Mouse (Mus musculus) neural tube, embryonic 12.5 days (tissue): Measurements from ENCODE around the gene Gtf3a. TPM values are rescaled to one million over a fixed set of nuclear protein-coding genes. Genes with fewer than 3 reads are reported as not detected.

Source experiments
- ATAC-seq: fragments of 200-750 bp; cut with Nextera tagmentation; 2 replicates; pipeline ENCODE4 v1.8.0; 2017; ENCODE audit warnings: low read depth, mild to moderate bottlenecking, moderate TSS enrichment, moderate library complexity; ENCODE audit not compliant: low FRiP score
- H3K27ac ChIP-seq: fragments of 300-500 bp; sonication (generic); 2 replicates; pipeline ENCODE4 v1.5.1; 2016
- H3K27me3 ChIP-seq: fragments of 300-500 bp; sonication (generic); replicated peaks from 2 replicates; pipeline ENCODE4 v1.6.1; 2016; ENCODE audit warnings: mild to moderate bottlenecking
- H3K36me3 ChIP-seq: fragments of 300-500 bp; sonication (generic); 2 replicates; pipeline ENCODE4 v1.6.1; 2016; ENCODE audit warnings: mild to moderate bottlenecking
- H3K4me1 ChIP-seq: fragments of 300-500 bp; sonication (generic); 2 replicates; pipeline ENCODE4 v1.6.1; 2016
- H3K4me2 ChIP-seq: fragments of 300-500 bp; sonication (generic); replicated peaks from 2 replicates; pipeline ENCODE4 v1.6.1; 2016; ENCODE audit warnings: mild to moderate bottlenecking
- H3K4me3 ChIP-seq: fragments of 300-500 bp; sonication (generic); 2 replicates; pipeline ENCODE4 v1.5.1; 2016
- H3K9ac ChIP-seq: fragments of 300-500 bp; sonication (generic); 2 replicates; pipeline ENCODE4 v1.6.1; 2016; ENCODE audit warnings: mild to moderate bottlenecking
- H3K9me3 ChIP-seq: fragments of 300-500 bp; sonication (generic); 2 replicates; pipeline ENCODE4 v1.6.1; 2016; ENCODE audit warnings: mild to moderate bottlenecking
- WGBS: fragments of 180-500 bp; shearing (Covaris S2); methylation state at CpG from one replicate; pipeline ENCODE4 v1.1.7; 2016; 5-methylcytosine and 5-hydroxymethylcytosine counted together
- polyA plus RNA-seq: library from polyadenylated mRNA; unstranded; fragments of >200 nt; fragmentation: Nextera tagmentation; extraction: Ambion mirVana; gene quantifications from 2 replicates; pipeline ENCODE4 v1.2.1, GENCODE M21; 2016

Gene Gtf3a
- polyA plus RNA-seq, 1 experiment from 2014 or later = 98.4 TPM

DNA sequence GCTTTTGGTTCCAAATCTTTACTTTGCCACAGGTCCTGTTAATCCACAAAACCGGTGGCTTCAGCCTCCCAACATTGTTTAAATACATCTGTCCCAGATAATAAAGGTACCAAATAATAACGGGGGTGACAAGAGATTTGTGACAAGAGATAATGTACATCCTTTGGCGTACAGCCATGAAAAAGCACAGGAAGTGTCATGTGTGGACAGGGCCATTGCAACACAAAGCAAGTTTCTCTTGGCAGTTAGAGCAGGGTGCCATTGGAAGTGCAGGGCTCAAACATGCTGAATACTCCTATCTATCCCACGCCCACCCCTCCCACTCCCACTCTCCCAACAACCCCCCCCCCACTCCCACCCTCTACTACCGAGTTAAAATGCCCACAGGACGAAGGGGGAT is 46.5 kb downstream of the Gtf3a start:
- WGBS = 76% methylated on average over 6 of the region's 6 CpGs
- no peak overlapping the region for H3K27ac ChIP-seq

DNA sequence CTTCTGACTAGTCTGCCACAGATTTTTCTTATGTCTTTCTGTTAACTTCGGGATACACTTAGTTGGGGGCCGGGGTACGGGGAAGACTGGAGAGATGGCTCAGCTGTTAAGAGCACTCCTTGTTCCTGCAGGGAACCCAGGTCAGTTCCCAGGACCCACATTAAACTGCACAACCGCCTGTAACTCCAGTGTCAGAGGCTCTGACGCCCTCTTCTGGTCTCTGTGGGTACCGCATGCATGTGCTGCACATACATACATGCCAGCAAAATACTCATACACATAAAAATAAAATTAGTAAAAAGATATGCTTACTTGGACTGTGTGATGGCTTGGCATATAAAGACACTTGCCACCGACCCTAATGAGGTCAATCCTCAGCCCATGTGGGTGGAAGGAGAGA is 48.4 kb downstream of the Gtf3a start:
- Histone ChIP-seq H3K27ac (no peak overlapping the region), H3K9ac (no peak overlapping the region)
- WGBS = 83% methylated on average over 7 of the region's 7 CpGs

More for the DNA sequence above, 46.5 kb downstream of the Gtf3a start:
- ATAC-seq = no peak
- Histone ChIP-seq H3K9ac (no peak overlapping the region), H3K27me3 (no peaks in the 10 kb centered on the region), H3K4me1 (no peaks in the 10 kb centered on the region), H3K36me3 (no peaks in the 10 kb centered on the region), H3K4me2 (no peak overlapping the region), H3K4me3 (no peak overlapping the region), H3K9me3 (no peaks in the 10 kb centered on the region)

DNA sequence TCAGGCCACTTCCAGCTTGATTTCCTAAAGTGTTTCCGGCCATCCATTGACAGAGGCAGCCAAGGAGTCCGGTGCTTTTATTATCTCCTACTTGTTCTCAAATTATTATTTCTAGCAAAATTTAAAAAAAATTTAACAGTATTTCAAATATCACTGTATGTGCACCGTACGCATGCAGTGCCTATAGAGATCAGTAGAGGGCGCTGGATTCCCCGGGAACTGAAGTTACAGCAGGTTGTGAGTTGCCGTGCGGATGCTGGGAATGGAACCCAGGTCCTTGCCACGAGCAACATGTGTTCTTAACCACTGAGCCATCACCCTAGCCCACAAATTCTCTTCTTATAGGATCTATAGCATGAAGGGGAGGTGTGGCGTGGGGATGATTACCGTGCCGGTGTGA is 50.3 kb downstream of the Gtf3a start:
- no peak overlapping the region for H3K4me3 ChIP-seq
- H3K9me3 ChIP-seq = peaks cover 6% of the 10 kb centered on the region
- H3K9ac ChIP-seq = no peak overlapping the region
- no peaks in the 10 kb centered on the region for H3K27me3 ChIP-seq
- 91% methylated on average over 12 of the region's 12 CpGs for WGBS
- no peak overlapping the region for H3K27ac ChIP-seq
- no peak overlapping the region for H3K4me2 ChIP-seq
- no peaks in the 10 kb centered on the region for H3K36me3 ChIP-seq
- H3K4me1 ChIP-seq = no peaks in the 10 kb centered on the region
- ATAC-seq = no peak

More for the DNA sequence above, 48.4 kb downstream of the Gtf3a start:
- Histone ChIP-seq H3K4me2 (no peak overlapping the region), H3K4me3 (no peak overlapping the region), H3K9me3 (no peaks in the 10 kb centered on the region), H3K4me1 (no peaks in the 10 kb centered on the region), H3K36me3 (no peaks in the 10 kb centered on the region), H3K27me3 (no peaks in the 10 kb centered on the region)
- no peak for ATAC-seq

DNA sequence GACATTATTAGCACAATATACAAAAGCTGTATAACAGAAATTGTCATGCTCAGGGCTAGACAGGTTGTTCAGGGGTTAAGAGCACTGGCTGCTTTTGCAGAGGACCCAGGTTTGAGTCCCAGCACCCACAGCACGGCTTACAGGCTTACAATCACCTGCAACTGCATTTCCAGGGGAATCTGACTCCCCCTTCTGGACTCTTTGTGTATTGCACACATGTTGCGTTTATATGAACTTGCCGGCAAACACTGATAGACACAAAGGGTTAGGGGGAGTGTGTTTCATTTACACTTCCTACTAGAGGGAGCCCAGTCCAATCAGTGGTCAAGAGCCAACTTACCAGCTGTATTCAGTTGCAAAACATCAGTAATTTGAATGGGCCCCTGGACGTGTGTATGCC is 52.9 kb downstream of the Gtf3a start:
- no peak overlapping the region for H3K27ac ChIP-seq
- whole genome bisulfite sequencing = 85% methylated on average over 4 of the region's 4 CpGs
- no peaks in the 10 kb centered on the region for H3K27me3 ChIP-seq
- H3K9ac ChIP-seq = no peak overlapping the region
- no peak for ATAC-seq
- H3K9me3 ChIP-seq = peaks cover 9% of the 10 kb centered on the region
- no peak overlapping the region for H3K4me3 ChIP-seq
- H3K4me1 ChIP-seq = no peaks in the 10 kb centered on the region
- no peak overlapping the region for H3K4me2 ChIP-seq
- no peaks in the 10 kb centered on the region for H3K36me3 ChIP-seq

DNA sequence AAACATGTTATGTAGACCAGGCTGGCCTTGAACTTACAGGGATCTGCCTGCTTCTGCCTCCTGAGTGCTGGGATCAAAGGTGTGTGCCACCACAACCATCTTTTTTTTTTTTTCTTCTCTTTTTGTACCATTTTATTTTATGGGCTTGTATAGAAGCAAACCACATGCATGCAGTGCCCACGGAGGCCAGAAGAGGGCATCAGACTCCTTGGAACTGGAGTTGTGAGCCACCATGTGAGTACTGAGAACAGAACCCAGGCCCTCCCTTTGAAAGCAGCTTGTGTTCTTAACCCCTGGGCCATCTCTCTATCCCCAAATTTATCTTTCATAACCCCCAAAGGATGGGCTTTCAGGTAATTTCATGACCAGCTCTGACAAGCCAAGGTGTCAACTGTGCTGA is 54.8 kb downstream of the Gtf3a start:
- H3K4me1 ChIP-seq = no peaks in the 10 kb centered on the region
- no peak overlapping the region for H3K27ac ChIP-seq
- H3K9ac ChIP-seq = no peak overlapping the region
- WGBS = 65% methylated on average over 1 of the region's 1 CpGs
- peaks cover 9% of the 10 kb centered on the region for H3K9me3 ChIP-seq
- no peak overlapping the region for H3K4me3 ChIP-seq
- H3K27me3 ChIP-seq = no peaks in the 10 kb centered on the region
- no peaks in the 10 kb centered on the region for H3K36me3 ChIP-seq
- no peak overlapping the region for H3K4me2 ChIP-seq
- ATAC-seq = no peak

Other genes with a start within 250 kb of the Gtf3a start
- gene Usp12, start 153.7 kb upstream of the Gtf3a start, polyA plus RNA-seq = 21.4 and 24.2 TPM in 2 replicates
- gene Rpl21, start 115.8 kb upstream of the Gtf3a start, polyA plus RNA-seq = 415 and 416 TPM in 2 replicates
- gene Rasl11a, start 103.6 kb upstream of the Gtf3a start, polyA plus RNA-seq = 22.4 and 23.4 TPM in 2 replicates
- 26.8 and 28.9 TPM in 2 replicates for gene Mtif3, start 15.1 kb downstream of the Gtf3a start, polyA plus RNA-seq
- gene Lnx2, start 127.9 kb downstream of the Gtf3a start, polyA plus RNA-seq = 7.2 and 9.0 TPM in 2 replicates
- 94.5 and 102 TPM in 2 replicates for gene Polr1d, start 128.4 kb downstream of the Gtf3a start, polyA plus RNA-seq
- 15.7 and 18.1 TPM in 2 replicates for gene Gsx1, start 240.0 kb downstream of the Gtf3a start, polyA plus RNA-seq